Mouse (Mus musculus) neural tube, embryonic 13.5 days (tissue): ENCODE data around the gene Rhbdl3. TPM values are rescaled to one million over a fixed set of nuclear protein-coding genes. Genes with fewer than 3 reads are reported as not detected.

Source experiments
- ATAC-seq: fragments of 200-750 bp; cut with Nextera tagmentation; 2 replicates; pipeline ENCODE4 v1.8.0; 2017; ENCODE audit warnings: low read depth, mild to moderate bottlenecking, moderate TSS enrichment, moderate library complexity
- H3K27ac ChIP-seq: fragments of 300-500 bp; sonication (generic); replicated peaks from 2 replicates; pipeline ENCODE4 v1.5.1; 2015; ENCODE audit warnings: moderate library complexity, mild to moderate bottlenecking, inconsistent platforms
- H3K27me3 ChIP-seq: fragments of 300-500 bp; sonication (generic); 2 replicates; pipeline ENCODE4 v1.6.1; 2015; ENCODE audit warnings: mild to moderate bottlenecking, inconsistent platforms
- H3K36me3 ChIP-seq: fragments of 300-500 bp; sonication (generic); 2 replicates; pipeline ENCODE4 v1.6.1; 2015; ENCODE audit warnings: mild to moderate bottlenecking, inconsistent platforms
- H3K4me1 ChIP-seq: fragments of 300-500 bp; sonication (generic); replicated peaks from 2 replicates; pipeline ENCODE4 v1.6.1; 2015; ENCODE audit warnings: inconsistent platforms
- H3K4me2 ChIP-seq: fragments of 300-500 bp; sonication (generic); 2 replicates; pipeline ENCODE4 v1.6.1; 2015; ENCODE audit warnings: inconsistent platforms, mild to moderate bottlenecking, moderate library complexity
- H3K4me3 ChIP-seq: fragments of 300-500 bp; sonication (generic); 2 replicates; pipeline ENCODE4 v1.5.1; 2015; ENCODE audit warnings: mild to moderate bottlenecking, inconsistent platforms
- H3K9ac ChIP-seq: fragments of 300-500 bp; sonication (generic); 2 replicates; pipeline ENCODE4 v1.6.1; 2015; ENCODE audit warnings: moderate library complexity, mild to moderate bottlenecking, inconsistent platforms
- H3K9me3 ChIP-seq: fragments of 300-500 bp; sonication (generic); 2 replicates; pipeline ENCODE4 v1.6.1; 2016; ENCODE audit warnings: inconsistent platforms
- WGBS: fragments of 180-500 bp; shearing (Covaris S2); methylation state at CpG from one replicate; pipeline ENCODE4 v1.1.7; 2015; 5-methylcytosine and 5-hydroxymethylcytosine counted together
- polyA plus RNA-seq: library from polyadenylated mRNA; unstranded; fragments of >200 nt; fragmentation: Nextera tagmentation; extraction: Ambion mirVana; gene quantifications from 2 replicates; pipeline ENCODE4 v1.2.1, GENCODE M21; 2015

Gene Rhbdl3
- polyA plus RNA-seq, 1 experiment from 2014 or later: 16.3 TPM

- Histone ChIP-seq H3K9me3 (no peaks in the 10 kb centered on the region), H3K4me2 (no peak overlapping the region), H3K4me1 (peaks cover 11% of the 10 kb centered on the region), H3K4me3 (no peak overlapping the region), H3K27ac (no peak overlapping the region), H3K9ac (no peak overlapping the region), H3K27me3 (no peaks in the 10 kb centered on the region), H3K36me3 (peaks cover 78% of the 10 kb centered on the region)
- 92% methylated on average over 2 of the region's 2 CpGs for WGBS
- no peak for ATAC-seq
These were observed 90.9 kb downstream of the Rhbdl3 start for GRCm38 (mm10) chr11:80391407-80392120.

- Histone ChIP-seq H3K4me3 (no peak overlapping the region), H3K27ac (no peak overlapping the region), H3K4me1 (no peaks in the 10 kb centered on the region), H3K27me3 (no peaks in the 10 kb centered on the region), H3K36me3 (peaks cover 77% of the 10 kb centered on the region), H3K9me3 (no peaks in the 10 kb centered on the region), H3K4me2 (no peak overlapping the region), H3K9ac (no peak overlapping the region)
- ATAC-seq: no peak
- WGBS: 91% methylated on average over 3 of the region's 3 CpGs
These were observed 95.2 kb downstream of the Rhbdl3 start for GRCm38 (mm10) chr11:80395930-80396329.

DNA sequence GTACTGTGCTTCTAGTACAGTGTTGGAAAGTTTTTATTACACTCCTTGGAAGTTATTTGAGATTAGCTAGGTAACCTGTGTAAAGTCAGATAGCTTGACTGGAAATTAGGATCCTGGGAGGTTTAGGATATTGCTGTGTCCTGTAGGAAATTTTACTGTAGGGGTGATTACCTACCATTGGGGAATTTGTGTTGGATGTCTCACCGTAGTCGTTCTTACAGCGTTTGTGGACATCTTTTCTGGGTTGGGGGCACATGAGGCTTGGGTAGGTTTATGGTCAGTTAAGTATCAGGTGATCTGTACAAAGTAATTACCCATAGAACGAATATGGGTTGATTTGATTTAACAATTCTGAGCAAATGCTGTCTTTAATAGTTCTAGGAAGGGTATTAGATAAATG lies 95.9 kb downstream of the Rhbdl3 start:
- Histone ChIP-seq H3K27me3 (no peaks in the 10 kb centered on the region), H3K4me3 (no peak overlapping the region), H3K27ac (no peak overlapping the region), H3K36me3 (peaks cover 74% of the 10 kb centered on the region), H3K9me3 (no peaks in the 10 kb centered on the region), H3K4me2 (no peak overlapping the region), H3K4me1 (no peaks in the 10 kb centered on the region), H3K9ac (no peak overlapping the region)
- no peak for ATAC-seq
- WGBS: 92% methylated on average over 4 of the region's 4 CpGs

Other genes starting within 250 kb of the Rhbdl3 start
- gene Crlf3, start 219.9 kb upstream of the Rhbdl3 start, polyA plus RNA-seq: 17.7 and 19.9 TPM in 2 replicates
- 4.7 and 5.5 TPM in 2 replicates for gene Atad5, start 211.5 kb upstream of the Rhbdl3 start, polyA plus RNA-seq
- 26.6 and 27.2 TPM in 2 replicates for gene Tefm, start 158.7 kb upstream of the Rhbdl3 start, polyA plus RNA-seq
- gene Adap2, start 146.8 kb upstream of the Rhbdl3 start, polyA plus RNA-seq: 3.6 and 3.9 TPM in 2 replicates
- gene Rnf135, start 117.1 kb upstream of the Rhbdl3 start, polyA plus RNA-seq: 3.6 and 4.2 TPM in 2 replicates
- gene Rhot1, start 91.9 kb upstream of the Rhbdl3 start, polyA plus RNA-seq: 76.2 and 80.0 TPM in 2 replicates
- 30.4 and 33.4 TPM in 2 replicates for gene 5730455P16Rik, start 77.1 kb downstream of the Rhbdl3 start, polyA plus RNA-seq
- 217 and 226 TPM in 2 replicates for gene Zfp207, start 82.4 kb downstream of the Rhbdl3 start, polyA plus RNA-seq
- 293 and 304 TPM in 2 replicates for gene Psmd11, start 127.7 kb downstream of the Rhbdl3 start, polyA plus RNA-seq
- gene Cdk5r1, start 176.1 kb downstream of the Rhbdl3 start, polyA plus RNA-seq: 87.8 and 95.6 TPM in 2 replicates